Mouse (Mus musculus): Measurements from ENCODE around the gene Rexo1.

GRCm38 (mm10) chr10:80568876-80569275 is 7.5 kb upstream of the Rexo1 start:
- TF ChIP-seq CTCF (IDR thresholded peaks at IDR 0.05; ENCODE audit: low read depth) (no peak), EP300 (optimal IDR thresholded peaks at IDR 0.05) (no peak)

Data from stomach, postnatal 0 days (tissue).